Mouse (Mus musculus): ENCODE data around the gene Fam163a. TPM values are rescaled to one million over a fixed set of nuclear protein-coding genes. Genes with fewer than 3 reads are reported as not detected.

Fam163a gene
- total and polyA plus RNA-seq, 2 experiments from 2014 or later, result 4.8 to 5.6 TPM

DNA sequence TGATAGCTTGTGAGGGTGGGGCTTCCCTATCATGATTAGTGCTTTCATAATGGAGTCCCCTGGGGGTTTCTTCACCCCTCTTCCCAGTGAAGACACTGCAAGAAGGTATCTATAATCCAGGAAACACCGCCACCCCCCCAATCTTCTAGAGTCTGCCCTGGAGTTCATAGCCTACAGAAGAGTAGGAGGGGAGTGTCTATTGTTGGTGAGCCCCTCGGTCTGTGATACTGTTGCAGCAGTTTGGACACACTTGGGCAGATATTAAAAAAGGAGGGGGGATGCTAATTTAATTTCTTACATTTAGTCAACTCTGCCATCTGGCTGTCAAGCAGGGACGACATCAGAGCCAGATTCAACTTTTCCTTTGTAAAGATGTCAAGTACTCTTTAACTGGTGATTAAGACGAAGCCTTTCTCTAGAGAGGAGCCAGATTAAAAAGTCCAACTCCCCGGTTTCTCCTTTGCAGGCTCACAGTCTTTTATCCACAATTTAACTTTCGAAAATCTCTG is 7.0 kb upstream of the Fam163a start:
- DNase-seq (ENCODE audit: low spot score), result peak; percentile 39
- peak; percentile 44 for TF ChIP-seq CTCF (IDR thresholded peaks at IDR 0.05)
- Histone ChIP-seq H3K27ac (ENCODE audit: low read depth, low read length) (no peak overlapping the region), H3K4me1 (ENCODE audit: insufficient read depth, low read length) (no peaks in the 10 kb centered on the region), H3K4me2 (ENCODE audit: low read depth, low read length, poor library complexity, severe bottlenecking) (no peak overlapping the region), H3K9me3 (ENCODE audit: low read length) (no peaks in the 10 kb centered on the region), H3K4me3 (ENCODE audit: low read depth, low read length) (no peak overlapping the region), H3K27me3 (ENCODE audit: insufficient read depth, low read length) (no peaks in the 10 kb centered on the region), H3K9ac (replicated peaks; ENCODE audit: low read length, poor library complexity, severe bottlenecking) (no peak overlapping the region), H3K36me3 (ENCODE audit: insufficient read depth, low read length) (no peaks in the 10 kb centered on the region)
- ATAC-seq (ENCODE audit: low FRiP score), result no peak
- 26% methylated on average over 6 of the region's 6 CpGs for WGBS

DNA sequence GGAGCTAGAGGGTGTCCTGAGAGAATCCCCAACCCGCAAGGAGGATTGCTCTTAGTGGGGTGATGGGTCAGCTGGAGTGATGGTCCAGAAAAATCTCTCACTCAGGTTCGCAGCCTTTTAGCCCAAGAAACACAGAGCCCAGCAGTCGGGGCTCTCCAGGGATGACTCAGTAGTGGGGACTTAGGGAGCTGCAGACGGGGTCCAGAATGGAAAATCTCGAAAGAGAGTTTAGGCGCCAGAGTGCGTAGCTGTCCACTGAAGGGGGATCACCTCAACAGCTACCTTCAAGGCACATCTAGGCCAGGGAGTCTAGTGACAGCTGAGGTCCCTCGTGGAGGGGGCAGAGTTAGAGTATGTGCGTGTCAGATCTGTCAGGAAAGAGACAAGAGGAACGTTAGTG is 338 bp upstream of the Fam163a start:
- Histone ChIP-seq H3K9ac (replicated peaks; ENCODE audit: low read length, poor library complexity, severe bottlenecking) (peak overlapping the region; percentile 51), H3K27me3 (ENCODE audit: insufficient read depth, low read length) (peaks cover 12% of the 10 kb centered on the region), H3K4me3 (ENCODE audit: low read depth, low read length) (peak overlapping the region; percentile 54), H3K27ac (ENCODE audit: low read depth, low read length) (no peak overlapping the region), H3K4me1 (ENCODE audit: insufficient read depth, low read length) (peaks cover 3% of the 10 kb centered on the region; the same call in 1 of the 2 replicates), H3K36me3 (ENCODE audit: insufficient read depth, low read length) (no peaks in the 10 kb centered on the region), H3K9me3 (ENCODE audit: low read length) (no peaks in the 10 kb centered on the region), H3K4me2 (ENCODE audit: low read depth, low read length, poor library complexity, severe bottlenecking) (peak overlapping the region; percentile 86)
- ATAC-seq (ENCODE audit: low FRiP score) (0 out of 2 replicates have a peak, but pooled peaks have one; percentile 14), DNase-seq (ENCODE audit: low spot score) (no peak)
- TF ChIP-seq CTCF (IDR thresholded peaks at IDR 0.05), result no peak
- 21% methylated on average over 10 of the region's 10 CpGs for WGBS

DNA sequence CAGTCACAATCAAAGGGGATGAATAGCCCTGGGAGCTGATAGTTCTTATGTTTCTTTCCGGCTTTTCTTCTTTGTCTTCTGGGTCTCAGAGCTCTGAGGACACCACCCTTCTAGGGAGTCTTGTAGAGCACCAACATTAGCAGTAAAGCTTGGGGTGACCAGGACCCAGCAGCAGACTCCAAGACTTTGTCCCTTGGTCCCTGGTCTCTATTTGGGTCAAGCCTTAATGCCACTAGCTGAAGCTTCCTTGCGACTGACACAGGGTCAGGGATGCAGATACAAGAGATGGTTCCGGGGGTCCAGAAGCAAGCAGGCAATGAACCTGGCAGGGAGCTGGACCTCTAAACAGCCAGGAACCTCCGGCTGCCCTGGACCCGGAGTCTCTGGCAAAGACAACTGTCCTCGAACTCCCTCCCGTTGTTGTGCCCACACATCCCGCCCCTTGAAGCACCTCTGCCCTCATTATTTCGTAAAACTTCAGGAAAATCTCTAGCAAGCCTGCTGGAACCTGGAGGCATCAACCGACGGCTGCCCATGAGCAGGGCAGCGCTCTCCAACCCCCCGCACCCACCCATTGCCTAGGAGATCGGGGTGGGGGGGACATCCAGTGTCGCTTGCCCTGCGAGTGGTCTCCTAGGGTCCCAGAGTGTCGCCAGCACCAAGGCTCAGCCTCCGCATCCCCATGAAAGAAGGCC is 718 bp downstream of the Fam163a start:
- no peak overlapping the region for H3K27ac ChIP-seq (ENCODE audit: low read depth, low read length)
- DNase-seq (ENCODE audit: low spot score), result no peak
- no peaks in the 10 kb centered on the region for H3K36me3 ChIP-seq (ENCODE audit: insufficient read depth, low read length)
- H3K9me3 ChIP-seq (ENCODE audit: low read length), result no peaks in the 10 kb centered on the region
- peak overlapping the region; percentile 86 for H3K4me2 ChIP-seq (ENCODE audit: low read depth, low read length, poor library complexity, severe bottlenecking)
- no peak for TF ChIP-seq CTCF (IDR thresholded peaks at IDR 0.05)
- H3K9ac ChIP-seq (replicated peaks; ENCODE audit: low read length, poor library complexity, severe bottlenecking), result peak overlapping the region; percentile 51
- peaks cover 12% of the 10 kb centered on the region for H3K27me3 ChIP-seq (ENCODE audit: insufficient read depth, low read length)
- 4% methylated on average over 18 of the region's 18 CpGs for WGBS
- H3K4me1 ChIP-seq (ENCODE audit: insufficient read depth, low read length), result peaks cover 3% of the 10 kb centered on the region; the same call in 1 of the 2 replicates
- peak; percentile 57; the same call in 1 of the 2 replicates for ATAC-seq (ENCODE audit: low FRiP score)
- peak overlapping the region; percentile 54 for H3K4me3 ChIP-seq (ENCODE audit: low read depth, low read length)

DNA sequence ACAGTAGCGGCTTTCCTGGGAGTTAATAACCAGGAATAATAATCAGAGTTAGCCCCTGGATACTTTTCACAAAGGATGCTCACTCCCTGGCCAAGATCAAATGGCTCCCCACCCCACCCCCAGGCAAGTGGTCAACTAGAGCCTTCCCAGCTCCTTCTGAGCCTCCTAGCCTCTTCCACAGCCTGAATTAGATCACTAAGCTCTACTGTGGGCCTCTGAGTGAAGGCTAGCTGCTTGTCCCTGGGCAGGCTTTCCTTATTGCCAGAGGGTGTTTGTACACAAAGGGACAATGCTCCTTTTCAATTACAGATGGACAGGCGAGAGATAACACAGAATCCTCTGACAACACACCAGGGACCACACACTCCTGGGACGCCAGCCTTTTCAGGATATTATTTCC is 2.2 kb downstream of the Fam163a start:
- Histone ChIP-seq H3K4me2 (ENCODE audit: low read depth, low read length, poor library complexity, severe bottlenecking) (no peak overlapping the region), H3K27me3 (ENCODE audit: insufficient read depth, low read length) (peaks cover 12% of the 10 kb centered on the region), H3K4me1 (ENCODE audit: insufficient read depth, low read length) (peaks cover 3% of the 10 kb centered on the region; the same call in 1 of the 2 replicates), H3K27ac (ENCODE audit: low read depth, low read length) (no peak overlapping the region), H3K36me3 (ENCODE audit: insufficient read depth, low read length) (no peaks in the 10 kb centered on the region), H3K4me3 (ENCODE audit: low read depth, low read length) (no peak overlapping the region), H3K9ac (replicated peaks; ENCODE audit: low read length, poor library complexity, severe bottlenecking) (no peak overlapping the region), H3K9me3 (ENCODE audit: low read length) (no peaks in the 10 kb centered on the region)
- TF ChIP-seq CTCF (IDR thresholded peaks at IDR 0.05), result no peak
- WGBS, result 45% methylated on average over 3 of the region's 3 CpGs
- no peak for DNase-seq (ENCODE audit: low spot score)
- ATAC-seq (ENCODE audit: low FRiP score), result no peak

DNA sequence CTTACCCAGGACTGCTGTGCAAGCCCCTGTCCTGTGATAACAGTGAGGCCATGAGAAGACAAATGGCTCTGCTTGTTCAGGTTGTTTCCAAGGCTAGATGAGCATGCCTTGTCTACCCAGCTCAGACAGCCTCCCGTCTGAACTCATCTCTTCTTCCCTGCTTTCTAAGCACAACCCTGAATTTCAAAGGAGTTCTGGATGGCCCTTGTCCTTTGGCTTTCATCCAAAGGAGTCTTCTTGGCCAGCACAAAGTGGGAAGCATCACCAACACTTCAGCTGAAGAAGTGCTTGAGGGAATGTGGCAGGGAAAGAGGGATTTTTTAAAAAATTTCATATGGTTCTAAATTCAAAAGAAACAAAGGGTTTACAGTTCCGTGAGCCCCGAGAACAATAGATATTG is 3.8 kb downstream of the Fam163a start:
- 89% methylated on average over 3 of the region's 3 CpGs for WGBS
- H3K27ac ChIP-seq (ENCODE audit: low read depth, low read length), result no peak overlapping the region
- no peaks in the 10 kb centered on the region for H3K36me3 ChIP-seq (ENCODE audit: insufficient read depth, low read length)
- no peak overlapping the region for H3K4me2 ChIP-seq (ENCODE audit: low read depth, low read length, poor library complexity, severe bottlenecking)
- ATAC-seq (ENCODE audit: low FRiP score) (no peak), DNase-seq (ENCODE audit: low spot score) (no peak)
- H3K9ac ChIP-seq (replicated peaks; ENCODE audit: low read length, poor library complexity, severe bottlenecking), result no peak overlapping the region
- TF ChIP-seq CTCF (IDR thresholded peaks at IDR 0.05), result no peak
- no peak overlapping the region for H3K4me3 ChIP-seq (ENCODE audit: low read depth, low read length)
- peaks cover 9% of the 10 kb centered on the region for H3K27me3 ChIP-seq (ENCODE audit: insufficient read depth, low read length)
- peaks cover 3% of the 10 kb centered on the region; the same call in 1 of the 2 replicates for H3K4me1 ChIP-seq (ENCODE audit: insufficient read depth, low read length)
- no peaks in the 10 kb centered on the region for H3K9me3 ChIP-seq (ENCODE audit: low read length)

DNA sequence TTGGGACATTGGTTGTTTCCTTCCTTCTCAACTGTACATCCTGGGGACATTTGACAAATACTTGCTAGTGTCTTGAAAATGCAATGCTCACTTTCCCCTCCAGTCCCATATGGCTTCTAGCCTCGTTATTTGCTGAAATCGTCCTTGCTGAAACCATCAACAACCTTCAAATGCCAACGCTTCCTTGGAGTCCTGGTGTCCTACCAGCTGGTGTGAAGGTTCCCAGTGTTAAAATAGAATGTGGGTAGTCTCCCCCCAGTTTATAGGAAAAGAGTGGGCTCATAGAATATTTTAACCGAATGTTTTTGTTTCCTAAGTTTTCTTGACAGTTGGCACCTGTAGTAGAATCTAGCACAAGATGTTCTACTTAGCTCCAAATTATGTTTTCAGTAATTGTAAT is 7.2 kb downstream of the Fam163a start:
- Histone ChIP-seq H3K9me3 (ENCODE audit: low read length) (no peaks in the 10 kb centered on the region), H3K4me1 (ENCODE audit: insufficient read depth, low read length) (no peaks in the 10 kb centered on the region), H3K27ac (ENCODE audit: low read depth, low read length) (no peak overlapping the region), H3K4me2 (ENCODE audit: low read depth, low read length, poor library complexity, severe bottlenecking) (no peak overlapping the region), H3K9ac (replicated peaks; ENCODE audit: low read length, poor library complexity, severe bottlenecking) (no peak overlapping the region), H3K4me3 (ENCODE audit: low read depth, low read length) (no peak overlapping the region), H3K36me3 (ENCODE audit: insufficient read depth, low read length) (no peaks in the 10 kb centered on the region), H3K27me3 (ENCODE audit: insufficient read depth, low read length) (no peaks in the 10 kb centered on the region)
- DNase-seq (ENCODE audit: low spot score) (no peak), ATAC-seq (ENCODE audit: low FRiP score) (no peak)
- 89% methylated on average over 4 of the region's 4 CpGs for WGBS
- TF ChIP-seq CTCF (IDR thresholded peaks at IDR 0.05), result no peak
